In genomic region chr2:129333471-129333870, GRCm38 (mm10) we compare ENCODE assay signal across 33 mouse cellular contexts. TPM values are rescaled to one million over a fixed set of nuclear protein-coding genes. Genes with fewer than 3 reads are reported as not detected.
"Had no signal": no experiment of that assay in that cellular context is flagged by ENCODE, and none has a peak within 500 bp of the region (broad histone marks: within the 10 kb centered on the region; RNA-seq: fewer than 3 reads in every experiment).

No protein-coding gene starts in this region.

- H3K36me3 ChIP-seq: heart, embryonic 12.5 days; hindbrain, embryonic 13.5 days; hindbrain, embryonic 15.5 days; intestine, embryonic 15.5 days; kidney, embryonic 15.5 days; limb, embryonic 13.5 days; limb, embryonic 15.5 days had no signal

- H3K4me1 ChIP-seq: hindbrain, embryonic 15.5 days; intestine, embryonic 15.5 days; kidney, embryonic 15.5 days; limb, embryonic 15.5 days had no signal

- H3K4me3 ChIP-seq: heart, adult 2 months; heart, embryonic 12.5 days; hindbrain, embryonic 13.5 days; hindbrain, embryonic 15.5 days; intestine, embryonic 15.5 days; kidney, embryonic 15.5 days; limb, embryonic 13.5 days; limb, embryonic 15.5 days had no signal

- H3K27ac ChIP-seq: heart, adult 2 months; hindbrain, embryonic 13.5 days; hindbrain, embryonic 15.5 days; hindbrain, postnatal 0 days; intestine, embryonic 15.5 days; kidney, embryonic 15.5 days; kidney, postnatal 0 days; limb, embryonic 13.5 days; limb, embryonic 15.5 days had no signal

- H3K9me3 ChIP-seq: heart, embryonic 12.5 days; hindbrain, embryonic 13.5 days; hindbrain, embryonic 15.5 days; intestine, embryonic 15.5 days; kidney, embryonic 15.5 days; limb, embryonic 13.5 days; limb, embryonic 15.5 days had no signal

- H3K4me2 ChIP-seq: heart, embryonic 12.5 days; hindbrain, embryonic 13.5 days; hindbrain, embryonic 15.5 days; intestine, embryonic 15.5 days; kidney, embryonic 15.5 days; limb, embryonic 13.5 days; limb, embryonic 15.5 days had no signal

- H3K27me3 ChIP-seq: heart, embryonic 12.5 days; hindbrain, embryonic 13.5 days; hindbrain, embryonic 15.5 days; intestine, embryonic 15.5 days; kidney, embryonic 15.5 days; limb, embryonic 13.5 days; limb, embryonic 15.5 days had no signal

- H3K9ac ChIP-seq: forebrain, postnatal 0 days; heart, embryonic 12.5 days; hindbrain, embryonic 13.5 days; hindbrain, embryonic 15.5 days; intestine, embryonic 15.5 days; kidney, embryonic 15.5 days; limb, embryonic 13.5 days; limb, embryonic 15.5 days had no signal

- ATAC-seq: forebrain, postnatal 0 days; hindbrain, postnatal 0 days; intestine, embryonic 15.5 days had no signal

- DNase-seq: forebrain, postnatal 0 days; gastrocnemius, postnatal 14 days; gastrocnemius, postnatal 36 days; heart, adult 11 months; heart, adult 2 months; heart, postnatal 10 days; heart, postnatal 36 days; kidney, adult 11 months; kidney, adult 2 months; kidney, adult 9 months; kidney, postnatal 14 days; kidney, postnatal 36 days; layer of hippocampus, adult 9-11 months; layer of hippocampus, postnatal 36 days; left cerebral cortex, postnatal 4 days had no signal

RNA-seq across cellular contexts. Expression of gene Il1a, which starts 23.7 kb away (rescaled TPM):
- total RNA-seq: gastrocnemius, adult 18-20 months; gastrocnemius, adult 8-10 months; gastrocnemius, postnatal 14 days; gastrocnemius, postnatal 36 days; heart, adult 2 months; heart, postnatal 36 days; hematopoietic stem cell, adult 5-6 weeks; hindbrain, postnatal 0 days had no signal
- polyA plus RNA-seq: heart, adult 2 months; heart, embryonic 12.5 days; kidney, adult 2 months; kidney, postnatal 0 days; limb, embryonic 11.5 days had no signal

RNA-seq across cellular contexts. Expression of gene Ckap2l, which starts 36.5 kb away (rescaled TPM):
- total RNA-seq: gastrocnemius, adult 18-20 months; gastrocnemius, adult 8-10 months had no signal

RNA-seq across cellular contexts. Expression of gene Il1b, which starts 37.5 kb away (rescaled TPM):
- total RNA-seq: forebrain, postnatal 0 days; gastrocnemius, adult 18-20 months; gastrocnemius, adult 8-10 months; gastrocnemius, postnatal 14 days; gastrocnemius, postnatal 36 days; layer of hippocampus, adult 18-20 months; layer of hippocampus, postnatal 14 days; layer of hippocampus, postnatal 36 days; left cerebral cortex, postnatal 10 days; left cerebral cortex, postnatal 25 days had no signal
- polyA plus RNA-seq: hindbrain, embryonic 11.5 days; hindbrain, embryonic 13.5 days; hindbrain, embryonic 15.5 days; hindbrain, postnatal 0 days; kidney, embryonic 15.5 days had no signal
